Mouse (Mus musculus) right cerebral cortex, postnatal 25 days (tissue): Measurements from ENCODE around the gene Trim2.
A peak's percentile ranks its signal among the peaks of the same experiment; 100 is the strongest.

ENCODE experiments used
- DNase-seq: peaks from one replicate; pipeline ENCODE4 v3.0.0; 2022

The Trim2 gene

GRCm38 (mm10) chr3:84253655-84254519 lies 52.8 kb downstream of the Trim2 start:
- DNase-seq = no peak

DNA sequence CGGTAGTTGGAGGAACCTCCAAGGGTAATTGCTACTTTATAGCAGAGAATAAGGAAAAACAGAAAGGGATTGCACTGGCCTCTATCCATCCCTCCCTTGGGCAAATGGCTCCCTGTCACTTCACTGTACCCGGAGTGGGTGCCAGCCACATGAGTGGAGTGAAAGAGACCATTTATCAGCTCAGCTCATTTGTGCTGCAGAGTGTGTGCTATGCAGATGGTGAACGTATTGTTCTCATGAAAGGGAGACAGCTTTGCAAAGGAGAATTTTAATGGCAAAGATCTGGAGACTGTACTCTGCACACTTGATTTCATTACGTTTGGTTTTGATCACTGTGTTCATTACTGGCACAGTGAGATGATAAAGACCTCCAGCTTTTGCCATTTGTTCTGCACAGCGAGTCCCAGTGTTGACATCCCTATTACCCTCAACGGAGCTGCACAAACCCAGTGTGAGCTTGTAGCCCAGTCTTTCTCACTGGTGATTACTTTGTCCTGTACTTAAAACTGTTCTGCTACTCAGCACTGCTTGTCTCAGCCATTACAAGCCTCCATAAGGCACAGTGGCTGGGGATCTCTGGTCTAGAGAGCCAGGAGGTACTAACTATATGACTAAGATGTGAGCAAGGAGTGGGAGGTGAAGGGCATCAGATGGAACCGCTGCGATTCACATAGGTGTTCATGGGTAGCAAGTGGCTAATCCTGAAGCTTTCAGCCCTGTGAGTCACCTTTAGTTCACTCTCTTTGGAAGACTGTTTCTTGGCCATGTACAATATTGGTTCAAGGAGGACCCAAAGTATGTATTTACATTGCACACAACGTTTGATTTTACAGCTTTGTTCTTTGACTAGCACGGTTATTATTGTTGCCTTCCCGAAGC lies 53.7 kb downstream of the Trim2 start:
- DNase-seq = no peak

DNA sequence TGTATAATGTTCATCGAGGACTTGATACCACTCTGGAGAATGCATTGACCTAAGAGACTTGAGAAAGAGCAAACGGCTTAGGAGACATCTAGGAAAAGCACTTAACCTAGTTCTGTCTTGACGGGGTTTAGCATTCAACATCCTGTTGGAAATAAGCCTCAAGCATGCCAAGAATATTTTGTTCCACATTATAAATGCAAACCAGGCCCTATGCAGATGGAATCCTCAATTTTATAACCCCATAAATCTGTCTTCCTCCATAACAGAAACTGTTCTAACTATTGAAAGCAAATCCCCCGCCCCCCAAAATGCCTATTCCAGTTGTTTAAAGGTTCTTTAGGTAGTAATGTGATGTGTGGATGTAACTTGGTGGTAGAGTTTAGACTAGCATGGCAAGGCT lies 55.0 kb downstream of the Trim2 start:
- DNase-seq = no peak

GRCm38 (mm10) chr3:84250275-84250674 lies 56.4 kb downstream of the Trim2 start:
- DNase-seq = no peak

DNA sequence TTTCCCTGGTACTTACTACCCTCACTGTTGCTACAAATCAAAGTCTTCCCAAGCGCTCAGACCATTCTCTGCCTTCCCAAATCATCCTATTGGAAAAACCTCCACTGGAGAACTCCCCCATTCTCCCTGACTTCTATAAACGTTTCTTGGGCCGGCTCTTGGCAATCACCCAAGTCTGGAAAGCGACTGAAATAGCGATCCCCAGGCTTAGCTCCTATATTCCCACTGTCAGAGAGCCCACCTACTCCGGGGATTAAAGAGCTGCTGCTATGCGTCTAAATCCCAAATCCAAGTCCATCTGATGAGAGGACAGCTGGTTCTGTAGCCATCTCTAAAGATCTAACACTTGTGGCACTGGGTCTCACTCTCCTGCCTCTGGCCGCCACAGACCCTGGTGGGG lies 58.9 kb downstream of the Trim2 start:
- DNase-seq = no peak

GRCm38 (mm10) chr3:84246421-84246861 lies 60.2 kb downstream of the Trim2 start:
- DNase-seq = peak; percentile 85

- DNase-seq = no peak
Observed at GRCm38 (mm10) chr3:84243116-84243515, 63.6 kb downstream of the Trim2 start.

GRCm38 (mm10) chr3:84242497-84242896 lies 64.2 kb downstream of the Trim2 start:
- DNase-seq = no peak

DNA sequence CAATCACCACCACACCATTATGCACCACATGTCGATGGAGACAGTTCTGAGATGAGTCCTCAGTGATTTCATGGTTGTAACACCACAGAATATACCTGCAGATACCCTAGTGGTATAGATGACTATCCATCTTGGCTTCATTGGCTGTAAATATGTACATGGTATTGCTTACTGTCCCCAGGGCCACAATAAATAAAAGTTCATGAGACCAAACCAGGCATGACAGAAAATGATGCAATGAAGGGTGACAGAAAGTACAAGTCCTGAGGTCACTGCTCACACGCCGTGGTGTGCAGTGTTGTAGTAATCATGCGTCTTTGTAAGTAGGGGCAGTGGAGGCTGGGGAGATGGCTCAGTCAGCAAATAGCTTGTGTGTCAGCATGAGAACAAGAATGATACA lies 65.6 kb downstream of the Trim2 start:
- DNase-seq = no peak

DNA sequence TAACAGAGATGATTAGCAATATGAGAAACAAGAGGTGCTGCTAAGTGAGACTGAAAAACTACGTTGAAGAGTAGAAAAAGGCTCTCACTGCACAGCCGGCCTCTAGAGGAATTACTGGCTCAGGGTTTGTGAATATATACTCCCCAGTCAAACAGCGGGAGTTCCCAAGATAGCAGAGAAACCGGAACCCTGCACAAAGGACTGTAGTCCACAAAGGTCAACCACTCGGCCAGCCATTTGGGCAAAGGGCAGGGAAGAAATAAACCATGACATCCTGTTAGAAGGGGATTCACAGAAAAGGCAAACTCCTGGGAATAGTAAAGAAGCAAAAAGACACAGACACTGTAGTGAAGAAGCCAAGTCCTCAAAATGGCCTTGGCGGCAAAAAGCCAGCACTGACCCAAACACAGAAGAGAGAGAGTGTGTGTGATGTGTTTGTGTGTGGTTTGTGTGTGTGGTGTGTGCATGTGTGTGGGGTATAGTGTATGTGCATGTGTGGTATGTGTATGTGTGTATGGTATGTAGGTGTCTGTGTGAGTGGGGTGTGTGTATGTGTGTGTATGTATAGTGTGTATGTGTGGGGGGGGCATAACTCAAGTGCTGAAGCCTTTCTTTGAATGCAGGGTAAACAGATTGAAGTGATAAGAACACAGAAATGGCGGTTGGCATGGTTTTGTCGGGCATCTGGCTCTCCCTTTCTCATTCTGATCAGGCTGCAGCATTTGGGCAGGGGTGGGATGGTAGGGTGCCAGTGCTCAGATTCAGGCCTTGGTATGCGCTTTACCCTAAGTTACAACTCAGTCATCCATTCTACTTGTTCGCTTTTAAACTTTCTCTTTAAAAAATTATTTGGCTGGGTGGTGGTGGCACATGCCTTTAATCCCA lies 71.0 kb downstream of the Trim2 start:
- DNase-seq = no peak

- no peak for DNase-seq
Observed at GRCm38 (mm10) chr3:84234562-84234961, 72.1 kb downstream of the Trim2 start.

- no peak for DNase-seq
Observed at GRCm38 (mm10) chr3:84233663-84234415, 72.8 kb downstream of the Trim2 start.

DNA sequence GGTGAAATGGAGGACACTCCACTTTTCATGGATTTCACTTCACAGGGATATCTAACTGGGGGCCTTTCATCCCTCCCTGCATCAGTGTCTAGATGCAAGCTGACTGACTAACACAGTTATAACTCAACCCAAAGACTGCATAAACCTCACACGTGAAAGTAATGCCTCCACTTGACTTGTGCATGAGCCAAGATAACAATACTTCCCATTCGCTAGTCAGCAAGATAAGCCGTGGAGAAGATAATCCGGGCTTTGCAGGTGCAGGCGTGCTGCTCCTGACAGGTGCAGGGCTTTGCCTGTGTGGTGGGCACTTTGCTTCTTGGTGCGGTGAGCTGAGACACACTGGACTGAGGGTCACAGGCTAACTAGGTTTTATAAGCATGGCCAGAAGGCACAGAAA lies 74.4 kb downstream of the Trim2 start:
- DNase-seq = no peak

DNA sequence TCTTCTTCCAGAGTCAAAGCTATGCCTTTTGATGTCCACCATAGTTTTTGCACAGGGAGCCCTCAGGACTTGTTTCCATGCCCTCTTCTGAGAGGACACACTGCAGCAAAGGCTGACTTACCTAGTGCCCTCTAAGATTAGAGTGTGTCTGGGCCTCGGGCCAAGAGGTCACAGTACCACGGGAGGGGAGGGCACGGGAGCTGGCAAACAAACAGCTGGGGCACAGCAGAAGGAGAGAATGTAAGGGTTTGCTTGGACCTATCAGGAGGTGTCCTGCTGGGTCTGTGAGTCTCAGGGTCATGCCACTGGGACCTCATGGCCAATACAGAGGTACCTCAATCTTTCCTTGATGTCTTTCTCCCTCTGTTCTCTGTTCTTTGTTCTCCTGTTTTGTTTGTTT lies 75.7 kb downstream of the Trim2 start:
- DNase-seq = no peak

GRCm38 (mm10) chr3:84228911-84229310 lies 77.8 kb downstream of the Trim2 start:
- DNase-seq = no peak

GRCm38 (mm10) chr3:84228203-84228870 lies 78.3 kb downstream of the Trim2 start:
- DNase-seq = no peak

DNA sequence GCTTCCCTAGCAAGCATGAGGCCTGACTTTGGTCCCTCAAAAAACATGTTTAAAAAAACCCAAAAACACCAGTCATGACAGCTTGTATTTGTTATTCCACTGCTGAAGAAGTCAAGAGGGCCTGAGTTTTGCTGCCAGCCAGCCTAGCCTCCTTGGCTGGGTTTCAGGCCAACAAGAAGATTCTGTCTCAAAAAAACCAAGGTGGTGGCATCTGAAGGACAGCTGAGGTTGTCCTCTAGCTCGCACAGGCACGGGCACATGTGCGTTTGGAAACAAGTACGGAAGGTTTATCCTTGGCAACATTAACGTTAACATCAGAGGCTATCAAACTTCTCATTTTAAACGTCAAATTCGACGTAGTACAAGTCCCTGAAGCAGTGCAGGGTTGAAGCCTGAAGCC lies 79.0 kb downstream of the Trim2 start:
- DNase-seq = no peak

GRCm38 (mm10) chr3:84224982-84225381 lies 81.7 kb downstream of the Trim2 start:
- no peak for DNase-seq

- DNase-seq = peak; percentile 86
Observed at GRCm38 (mm10) chr3:84220748-84221147, 85.9 kb downstream of the Trim2 start.

- peak; percentile 50 for DNase-seq
Observed at GRCm38 (mm10) chr3:84220326-84220725, 86.4 kb downstream of the Trim2 start.

GRCm38 (mm10) chr3:84219720-84220273 lies 86.9 kb downstream of the Trim2 start:
- DNase-seq = no peak
